Mouse (Mus musculus) olfactory bulb, adult 2 months (tissue): ENCODE results near the gene Scyl1. TPM values are rescaled to one million over a fixed set of nuclear protein-coding genes. Genes with fewer than 3 reads are reported as not detected.
"Not testable (repeated sequence)": the region's sequence is repeated elsewhere in the genome, so short reads cannot be mapped to it uniquely, and the experiment has no call there.

Experiments used
- H3K27ac ChIP-seq: fragments of 200-500 bp; 2 replicates; pipeline ENCODE4 v1.5.1; 2012; ENCODE audit warnings: low read depth, low read length; ENCODE audit not compliant: insufficient read depth
- H3K4me1 ChIP-seq: fragments of 200-500 bp; 2 replicates; pipeline ENCODE4 v1.6.1; 2012; ENCODE audit warnings: low read length; ENCODE audit not compliant: control insufficient read depth, insufficient read depth
- H3K4me3 ChIP-seq: fragments of 200-500 bp; 2 replicates; pipeline ENCODE4 v1.5.1; 2012; ENCODE audit warnings: mild to moderate bottlenecking, low read depth, low read length, moderate library complexity; ENCODE audit not compliant: insufficient read depth
- CTCF ChIP-seq: fragments of 200-500 bp; IDR thresholded peaks from 2 replicates; pipeline ENCODE4 v1.5.1; 2012; ENCODE audit warnings: low read depth, mild to moderate bottlenecking, low read length, moderate library complexity; ENCODE audit not compliant: insufficient read depth
- POLR2A ChIP-seq: fragments of 200-500 bp; IDR thresholded peaks from 2 replicates; pipeline ENCODE4 v1.6.1; 2012; ENCODE audit warnings: mild to moderate bottlenecking, low read depth, low read length, moderate library complexity; ENCODE audit not compliant: insufficient read depth
- WGBS: fragments of 180-500 bp; shearing (Covaris S2); methylation state at CpG from one replicate; pipeline ENCODE4 v1.1.7; 2018; 5-methylcytosine and 5-hydroxymethylcytosine counted together
- polyA plus RNA-seq: library from polyadenylated mRNA; stranded (reverse); fragments of >200 nt; gene quantifications from 2 replicates; pipeline ENCODE4 v1.2.4, GENCODE M21; 2012; ENCODE audit warnings: low replicate concordance; ENCODE audit not compliant: missing spikeins, insufficient read depth, insufficient read length

Gene Scyl1
- polyA plus RNA-seq, 1 experiment: not detected

DNA sequence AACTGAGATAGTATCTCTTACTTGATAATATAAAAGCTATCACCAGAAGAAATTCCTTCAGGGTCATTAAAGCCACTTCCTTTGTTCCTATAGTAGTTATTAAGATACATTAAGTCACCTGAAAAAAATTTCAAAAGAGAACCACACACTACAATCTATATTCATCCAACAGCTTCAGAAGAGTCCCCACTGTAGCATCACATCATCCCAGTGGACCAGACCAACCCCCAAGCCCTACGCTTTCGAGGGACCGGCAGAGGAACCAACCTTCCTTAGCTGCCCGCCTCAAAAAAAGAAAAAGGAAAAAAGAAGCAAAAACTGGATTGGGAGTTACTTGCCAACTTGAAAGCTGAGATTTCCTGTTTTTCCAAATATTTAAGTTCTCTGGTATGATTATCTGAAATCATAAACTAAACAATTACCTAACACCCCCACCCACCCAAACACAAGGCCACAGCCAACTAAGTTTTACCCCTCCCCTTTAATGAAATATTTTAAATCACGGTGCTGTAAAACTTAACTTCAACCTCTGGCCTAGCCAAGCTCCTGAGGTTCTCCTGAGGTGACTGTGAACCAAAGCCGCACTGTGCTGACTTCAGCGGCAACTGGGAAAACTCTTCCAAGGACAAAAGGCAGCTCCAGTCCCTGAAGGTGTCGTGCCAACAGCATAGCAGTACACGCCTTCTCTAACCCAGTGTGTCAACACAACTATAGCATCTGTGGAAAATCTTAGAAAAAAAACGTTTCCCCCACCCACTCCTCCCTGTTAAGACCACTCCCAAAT is 28.5 kb upstream of the Scyl1 start:
- Histone ChIP-seq H3K27ac (peak overlapping the region; percentile 94), H3K4me1 (peaks cover 15% of the 10 kb centered on the region), H3K4me3 (peak overlapping the region; percentile 90)
- 0% methylated on average over 10 of the region's 10 CpGs for WGBS
- TF ChIP-seq CTCF (no peak), POLR2A (no peak)

DNA sequence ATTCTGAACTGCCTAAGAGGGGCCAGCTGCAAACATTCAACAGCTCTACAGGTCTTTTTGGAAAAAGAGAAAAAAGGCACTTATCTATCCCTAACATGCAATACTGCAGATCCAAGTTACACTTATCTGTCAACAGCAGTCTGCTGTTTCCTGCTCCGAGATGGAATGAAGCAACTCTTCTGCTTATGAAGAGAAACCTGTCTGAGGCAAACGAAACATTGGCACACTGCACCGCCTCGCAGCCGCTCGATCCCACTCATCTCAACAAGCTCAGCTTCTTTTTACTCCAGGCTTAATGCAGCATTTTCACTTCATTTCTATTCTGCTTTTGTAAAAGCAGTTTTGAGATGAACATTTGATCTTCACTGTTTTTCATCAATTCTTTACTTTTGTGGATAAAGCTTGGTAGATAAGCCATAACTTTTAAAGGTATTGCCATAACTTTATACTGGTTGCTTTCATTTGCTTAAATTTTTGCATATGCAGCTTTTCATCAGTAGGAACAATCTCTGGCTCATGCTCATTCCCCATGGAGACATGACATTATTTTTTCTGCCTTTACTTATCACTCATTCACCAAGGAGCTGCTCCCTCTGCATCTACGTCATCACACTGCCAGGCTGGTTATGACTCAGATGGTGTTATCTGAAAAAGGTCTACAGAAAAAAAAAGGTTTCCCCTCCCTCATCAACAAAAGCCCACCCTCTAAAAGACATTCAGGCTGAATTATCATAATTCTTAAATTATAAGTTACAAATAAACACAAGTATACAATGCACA is 27.7 kb upstream of the Scyl1 start:
- peak overlapping the region; percentile 15 for H3K27ac ChIP-seq
- TF ChIP-seq CTCF (no peak), POLR2A (no peak)
- H3K4me1 ChIP-seq: peaks cover 12% of the 10 kb centered on the region
- peak overlapping the region; percentile 70 for H3K4me3 ChIP-seq
- WGBS: under 1% methylated on average over 7 of the region's 7 CpGs

DNA sequence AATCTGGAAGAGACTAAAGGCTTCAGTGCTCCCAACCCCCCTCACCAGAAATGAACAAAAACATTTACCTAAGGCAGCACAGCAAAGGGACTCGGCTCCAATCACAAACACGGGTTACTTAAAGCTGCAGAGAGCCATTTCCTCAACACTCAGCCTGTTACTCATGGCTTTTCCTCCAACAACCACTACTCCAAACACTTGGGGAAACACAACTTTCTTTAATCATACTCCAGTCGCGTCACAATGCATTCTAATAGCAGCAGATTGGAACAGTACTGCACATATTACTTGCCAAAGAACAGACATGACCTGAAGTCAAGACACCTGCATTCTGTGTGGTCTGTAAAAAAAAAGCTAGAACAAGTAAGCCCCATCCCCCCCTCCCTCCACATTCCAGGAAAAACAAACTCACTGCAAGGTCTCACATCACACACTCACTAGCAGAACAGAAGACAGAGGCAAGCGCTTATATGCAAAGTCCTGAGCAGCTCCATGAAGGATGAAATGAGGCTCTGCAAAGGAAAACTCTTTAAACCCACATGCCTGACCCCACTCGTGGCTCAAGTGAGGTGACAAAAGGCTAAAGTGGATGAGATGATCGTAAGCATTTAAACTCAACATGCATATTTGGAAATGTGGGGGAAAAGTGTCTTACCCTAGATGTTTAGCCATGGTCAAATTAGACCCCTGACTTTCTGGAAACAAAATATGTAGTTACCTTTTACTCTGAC is 26.3 kb upstream of the Scyl1 start:
- Histone ChIP-seq H3K27ac (peak overlapping the region; percentile 43; the same call in 1 of the 2 replicates), H3K4me3 (peak overlapping the region; percentile 56), H3K4me1 (peaks cover 4% of the 10 kb centered on the region)
- no peak for TF ChIP-seq CTCF
- no peak for TF ChIP-seq POLR2A
- WGBS: 0% methylated on average over 7 of the region's 7 CpGs

DNA sequence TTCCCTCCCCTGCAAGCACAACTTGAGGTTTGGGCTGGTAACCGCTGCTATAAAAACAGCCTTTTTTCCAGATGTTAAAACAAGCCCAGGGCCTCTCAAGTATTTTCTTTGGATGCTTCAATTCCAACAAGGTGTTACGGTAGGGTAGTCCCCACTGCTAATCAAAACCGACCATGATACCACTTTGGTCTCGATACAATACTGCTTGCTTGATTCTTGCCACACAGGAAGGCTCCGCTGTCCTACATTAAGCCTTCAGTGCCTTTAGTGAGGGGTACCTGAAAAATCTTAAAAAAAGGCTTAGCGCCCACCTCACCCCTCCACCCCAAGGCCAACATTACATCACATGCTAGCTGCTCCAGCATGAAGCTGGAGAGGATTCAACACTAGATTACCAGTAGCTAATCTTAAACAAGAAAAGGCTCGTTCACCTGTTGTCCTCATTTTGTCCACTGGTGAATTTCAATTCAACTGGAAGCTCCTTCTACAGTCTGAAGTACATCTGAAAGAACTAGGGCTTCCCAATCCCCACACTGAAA is 25.4 kb upstream of the Scyl1 start:
- TF ChIP-seq POLR2A (no peak), CTCF (no peak)
- 4% methylated on average over 7 of the region's 7 CpGs for WGBS

DNA sequence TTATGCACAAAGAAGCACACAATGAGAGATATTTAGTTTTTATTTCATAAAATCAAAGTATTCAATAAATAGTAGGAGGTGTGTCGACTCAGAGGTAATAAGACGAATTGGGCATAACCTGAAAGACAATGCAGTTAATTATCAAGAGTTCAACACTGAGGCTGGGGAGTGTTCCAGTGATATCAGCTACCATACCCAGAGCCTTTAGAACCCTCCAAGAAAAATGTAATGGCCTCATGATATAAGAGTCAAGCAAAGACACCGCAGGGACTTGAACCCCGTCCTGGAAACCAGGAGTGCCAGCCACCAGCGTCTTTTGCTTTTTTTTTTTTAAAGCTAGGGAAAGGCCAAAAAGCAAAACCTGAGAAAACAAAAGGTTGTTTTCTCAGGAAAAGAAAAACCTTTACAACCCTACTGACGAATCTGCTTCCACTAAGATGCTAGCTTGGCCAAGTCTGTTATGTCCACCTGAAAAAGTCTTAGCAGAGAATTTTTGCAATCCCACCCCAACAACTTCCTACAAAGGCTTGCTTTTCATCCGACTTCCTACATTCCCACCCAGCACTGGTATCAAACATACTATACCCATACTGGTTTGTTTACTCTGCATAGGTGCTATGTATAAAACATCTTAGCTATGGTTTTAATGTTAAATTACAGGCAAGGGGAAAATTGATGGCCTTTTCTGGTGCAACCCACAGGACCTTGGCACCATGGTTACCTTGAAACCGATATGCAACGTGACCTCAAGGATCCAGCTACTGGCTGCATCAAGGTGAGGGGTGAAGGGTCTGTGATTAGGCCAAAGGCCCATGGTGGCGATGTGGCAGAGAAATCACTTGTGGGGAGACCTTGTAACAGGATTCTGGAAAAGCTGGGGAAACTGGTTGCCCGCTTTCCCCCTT is 24.7 kb upstream of the Scyl1 start:
- H3K27ac ChIP-seq: no peak overlapping the region; the same call in 1 of the 2 replicates
- peak overlapping the region; percentile 54 for H3K4me3 ChIP-seq
- TF ChIP-seq CTCF: no peak
- TF ChIP-seq POLR2A: no peak
- H3K4me1 ChIP-seq: peaks cover 4% of the 10 kb centered on the region
- 4% methylated on average over 11 of the region's 11 CpGs for WGBS

More for the DNA sequence above, 25.4 kb upstream of the Scyl1 start:
- Histone ChIP-seq H3K4me1 (peaks cover 4% of the 10 kb centered on the region), H3K4me3 (peak overlapping the region; percentile 54), H3K27ac (no peak overlapping the region; the same call in 1 of the 2 replicates)

DNA sequence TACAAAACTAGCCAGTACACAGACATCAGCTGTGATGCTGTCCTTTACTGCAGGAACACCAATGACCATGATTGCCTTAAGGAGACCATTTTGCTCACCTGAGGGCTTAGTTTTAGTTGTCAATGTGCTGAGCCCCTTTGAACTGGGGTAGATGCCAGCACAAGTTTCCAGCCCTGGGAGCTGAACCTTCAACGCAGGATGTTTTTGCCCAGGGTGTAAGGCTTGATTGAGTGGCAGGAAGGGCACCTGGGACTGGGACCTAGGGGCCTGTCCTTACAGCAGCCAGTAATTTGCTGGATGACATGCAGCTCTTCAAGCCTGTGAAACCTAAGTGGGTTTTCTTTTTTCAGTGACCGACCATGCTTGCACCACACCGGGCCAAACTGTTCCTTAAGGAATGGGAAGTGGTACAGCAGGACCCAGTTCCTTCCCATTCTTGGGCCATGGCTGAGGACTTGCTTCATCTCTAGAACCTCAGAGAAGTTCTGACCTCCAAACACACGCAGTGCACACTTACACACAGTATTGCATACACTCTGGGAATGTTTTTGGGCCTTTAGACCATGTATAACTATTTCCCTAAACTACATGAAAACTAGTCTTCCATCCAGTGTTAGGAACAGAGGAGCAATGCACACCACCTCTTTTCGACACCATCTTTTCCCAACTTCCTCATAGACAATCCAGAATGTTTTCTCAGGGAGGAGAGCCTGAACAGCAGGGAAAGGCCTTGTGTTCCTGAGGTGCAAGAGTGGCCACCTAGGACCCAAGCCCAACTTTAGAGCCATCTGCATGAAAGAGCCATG is 23.8 kb upstream of the Scyl1 start:
- WGBS: 9% methylated on average over 5 of the region's 5 CpGs
- H3K4me1 ChIP-seq: peaks cover 4% of the 10 kb centered on the region
- H3K4me3 ChIP-seq: peak overlapping the region; percentile 29
- TF ChIP-seq CTCF (no peak), POLR2A (no peak)
- H3K27ac ChIP-seq: peak overlapping the region; percentile 32; the same call in 1 of the 2 replicates

DNA sequence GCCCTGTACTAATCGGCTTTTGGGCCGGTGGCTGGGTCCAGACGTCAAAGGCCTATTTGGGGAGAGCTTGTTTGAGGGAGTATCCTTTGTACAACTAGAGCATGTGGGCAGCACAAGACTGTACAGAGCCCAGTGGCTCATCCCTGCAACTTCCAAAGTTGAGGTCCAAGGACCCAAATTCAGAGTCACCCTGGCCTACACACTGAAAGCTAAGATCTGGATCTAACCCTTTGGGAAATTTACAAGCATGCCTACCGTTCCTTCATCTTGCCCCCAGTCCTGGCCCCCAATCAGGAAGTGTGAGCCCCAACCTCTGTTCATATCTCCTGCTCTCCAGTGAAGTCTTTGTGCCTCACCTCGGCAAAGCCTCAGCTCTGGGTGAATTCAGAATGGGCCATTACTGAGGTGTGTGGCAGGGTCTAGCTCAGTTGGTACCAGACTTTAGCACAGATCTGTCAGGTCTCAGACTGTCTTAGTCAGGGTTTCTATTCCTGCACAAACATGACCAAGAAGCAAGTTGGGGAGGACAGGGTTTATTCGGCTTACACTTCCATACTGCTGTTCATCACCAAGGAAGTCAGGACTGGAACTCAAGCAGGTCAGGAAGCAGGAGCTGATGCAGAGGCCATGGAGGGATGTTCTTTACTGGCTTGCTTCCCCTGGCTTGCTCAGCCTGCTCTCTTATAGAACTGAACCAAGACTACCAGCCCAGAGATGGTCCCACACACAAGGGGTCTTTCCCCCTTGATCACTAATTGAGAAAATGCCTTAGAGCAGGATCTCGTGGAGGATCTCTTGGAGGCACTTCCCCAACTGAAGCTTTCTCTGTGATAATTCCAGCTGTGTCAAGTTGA is 22.9 kb upstream of the Scyl1 start:
- not testable (repeated sequence) for H3K4me3 ChIP-seq, H3K4me1 ChIP-seq
- TF ChIP-seq POLR2A: 0 out of 2 replicates have a peak, but pooled peaks have one; percentile 19
- 5% methylated on average over 7 of the region's 7 CpGs for WGBS
- H3K27ac ChIP-seq: peak overlapping the region; percentile 57; the same call in 1 of the 2 replicates
